Mouse (Mus musculus) liver, adult 2 months (tissue): ENCODE results near the gene Olfr447. TPM values are rescaled to one million over a fixed set of nuclear protein-coding genes. Genes with fewer than 3 reads are reported as not detected.

Source experiments
- DNase-seq: peaks from one replicate; pipeline ENCODE4 v3.0.0-alpha.2; 2011; ENCODE audit warnings: low read depth, low spot score; ENCODE audit errors: extremely low read depth
- H3K27ac ChIP-seq: fragments of 200-500 bp; replicated peaks from 2 replicates; pipeline ENCODE4 v1.5.1; 2012; ENCODE audit warnings: low read depth, mild to moderate bottlenecking, control low read depth, inconsistent platforms, low read length; ENCODE audit not compliant: insufficient read depth
- H3K27me3 ChIP-seq: fragments of 200-500 bp; 2 replicates; pipeline ENCODE4 v1.6.1; 2012; ENCODE audit warnings: mild to moderate bottlenecking, moderate library complexity, low read length, inconsistent platforms; ENCODE audit not compliant: control insufficient read depth, insufficient read depth
- H3K36me3 ChIP-seq: fragments of 200-500 bp; 2 replicates; pipeline ENCODE4 v1.6.1; 2012; ENCODE audit warnings: low read length, inconsistent platforms; ENCODE audit not compliant: control insufficient read depth, insufficient read depth
- H3K4me1 ChIP-seq: fragments of 200-500 bp; 2 replicates; pipeline ENCODE4 v1.6.1; 2011; ENCODE audit warnings: low read length; ENCODE audit not compliant: control insufficient read depth, insufficient read depth
- H3K4me3 ChIP-seq: fragments of 200-500 bp; 2 replicates; pipeline ENCODE4 v1.5.1; 2011; ENCODE audit warnings: low read depth, mild to moderate bottlenecking, control low read depth, low read length, moderate library complexity; ENCODE audit not compliant: insufficient read depth
- H3K79me2 ChIP-seq: fragments of 200-500 bp; 2 replicates; pipeline ENCODE4 v1.6.1; 2012; ENCODE audit warnings: inconsistent platforms, mild to moderate bottlenecking, low read length, moderate library complexity; ENCODE audit not compliant: control insufficient read depth, insufficient read depth
- H3K9ac ChIP-seq: fragments of 200-500 bp; 2 replicates; pipeline ENCODE4 v1.6.1; 2012; ENCODE audit warnings: low read depth, mild to moderate bottlenecking, control low read depth, inconsistent platforms, low read length
- CTCF ChIP-seq: fragments of 200-500 bp; IDR thresholded peaks from 2 replicates; pipeline ENCODE4 v1.5.1; 2011; ENCODE audit warnings: low read depth, low read length, control low read depth
- POLR2A ChIP-seq: fragments of 200-500 bp; IDR thresholded peaks from 2 replicates; pipeline ENCODE4 v1.6.1; 2011; ENCODE audit warnings: low read length, control low read depth; ENCODE audit not compliant: insufficient read depth; ENCODE audit errors: extremely low read depth
- WGBS: fragments of 180-500 bp; shearing (Covaris S2); methylation state at CpG from one replicate; pipeline ENCODE4 v1.1.7; 2018; 5-methylcytosine and 5-hydroxymethylcytosine counted together
- polyA plus RNA-seq: library from polyadenylated mRNA; depleted of rRNA; stranded (reverse); fragments of >200 nt; gene quantifications from 2 replicates; pipeline ENCODE4 v1.2.3, GENCODE M21; 2012; rRNA removed
- total RNA-seq: library from RNA; depleted of rRNA; stranded (reverse); fragments of >200 nt; gene quantifications from 2 replicates; pipeline ENCODE4 v1.2.3, GENCODE M21; 2014; rRNA removed

Gene Olfr447
- total and polyA plus RNA-seq, 2 experiments, result not detected

GRCm38 (mm10) chr6:42921077-42921476, 12.4 kb downstream of the Olfr447 start, which contains the start of gene Olfr446:
TSS of gene Olfr446 (plus strand) at chr6:42921377.
- no peaks in the 10 kb centered on the region for H3K4me1 ChIP-seq
- H3K9ac ChIP-seq, result no peak within 1 kb of the TSS
- H3K4me3 ChIP-seq, result no peak within 1 kb of the TSS
- H3K27me3 ChIP-seq, result no peaks in the 10 kb centered on the region
- H3K79me2 ChIP-seq, result no peaks in the 10 kb centered on the region
- TF ChIP-seq POLR2A, result no peak
- no peak for TF ChIP-seq CTCF
- DNase-seq, result no peak
- H3K36me3 ChIP-seq, result no peaks in the 10 kb centered on the region
- WGBS, result 52% methylated on average over 2 of the region's 2 CpGs
- no peak within 1 kb of the TSS for H3K27ac ChIP-seq

GRCm38 (mm10) chr6:42948767-42949166, 40.1 kb downstream of the Olfr447 start, which contains the start of gene Olfr444:
TSS of gene Olfr444 (plus strand) at chr6:42949067.
- Histone ChIP-seq H3K27ac (no peak within 1 kb of the TSS), H3K36me3 (no peaks in the 10 kb centered on the region), H3K9ac (no peak within 1 kb of the TSS), H3K27me3 (no peaks in the 10 kb centered on the region), H3K4me1 (no peaks in the 10 kb centered on the region), H3K79me2 (no peaks in the 10 kb centered on the region), H3K4me3 (no peak within 1 kb of the TSS)
- 56% methylated on average over 1 of the region's 1 CpGs for WGBS
- no peak for DNase-seq
- TF ChIP-seq CTCF, result no peak
- TF ChIP-seq POLR2A, result no peak

Other genes starting within 250 kb of the Olfr447 start
- gene Tcaf1, start 198.8 kb upstream of the Olfr447 start, total RNA-seq, result 2.5 and 3.2 TPM in 2 replicates
- gene Tcaf1, start 198.8 kb upstream of the Olfr447 start, polyA plus RNA-seq, result 1.2 and 1.6 TPM in 2 replicates
- gene Olfr453, start 169.5 kb upstream of the Olfr447 start, total RNA-seq, result not detected in 2 replicates
- not detected in 2 replicates for gene Olfr453, start 169.5 kb upstream of the Olfr447 start, polyA plus RNA-seq
- not detected in 2 replicates for gene Olfr38, start 152.5 kb upstream of the Olfr447 start, total RNA-seq
- not detected in 2 replicates for gene Olfr38, start 152.5 kb upstream of the Olfr447 start, polyA plus RNA-seq
- gene Olfr452, start 123.8 kb upstream of the Olfr447 start, total RNA-seq, result not detected in 2 replicates
- gene Olfr452, start 123.8 kb upstream of the Olfr447 start, polyA plus RNA-seq, result not detected in 2 replicates
- gene Olfr450, start 96.9 kb upstream of the Olfr447 start, total RNA-seq, result not detected in 2 replicates
- gene Olfr450, start 96.9 kb upstream of the Olfr447 start, polyA plus RNA-seq, result not detected in 2 replicates
- not detected in 2 replicates for gene Olfr449, start 74.5 kb upstream of the Olfr447 start, total RNA-seq
- not detected in 2 replicates for gene Olfr449, start 74.5 kb upstream of the Olfr447 start, polyA plus RNA-seq
- gene Olfr448, start 18.4 kb upstream of the Olfr447 start, total RNA-seq, result not detected in 2 replicates
- not detected in 2 replicates for gene Olfr448, start 18.4 kb upstream of the Olfr447 start, polyA plus RNA-seq
- not detected in 2 replicates for gene Olfr446, start 12.5 kb downstream of the Olfr447 start, total RNA-seq
- gene Olfr446, start 12.5 kb downstream of the Olfr447 start, polyA plus RNA-seq, result not detected in 2 replicates
- gene Olfr444, start 40.2 kb downstream of the Olfr447 start, total RNA-seq, result not detected in 2 replicates
- not detected in 2 replicates for gene Olfr444, start 40.2 kb downstream of the Olfr447 start, polyA plus RNA-seq
- not detected in 2 replicates for gene Olfr441, start 197.5 kb downstream of the Olfr447 start, total RNA-seq
- not detected in 2 replicates for gene Olfr441, start 197.5 kb downstream of the Olfr447 start, polyA plus RNA-seq
- not detected in 2 replicates for gene Olfr237-ps1, start 237.7 kb downstream of the Olfr447 start, total RNA-seq
- not detected in 2 replicates for gene Olfr237-ps1, start 237.7 kb downstream of the Olfr447 start, polyA plus RNA-seq